Mouse (Mus musculus) hindbrain, embryonic 15.5 days (tissue): ENCODE data around the gene Ptprt. TPM values are rescaled to one million over a fixed set of nuclear protein-coding genes. Genes with fewer than 3 reads are reported as not detected.

Source experiments
- ATAC-seq: fragments of 200-750 bp; cut with Nextera tagmentation; 2 replicates; pipeline ENCODE4 v1.8.0; 2017; ENCODE audit warnings: low read depth, moderate number of reproducible peaks, moderate TSS enrichment; ENCODE audit not compliant: low FRiP score
- H3K27ac ChIP-seq: fragments of 300-500 bp; sonication (generic); replicated peaks from 2 replicates; pipeline ENCODE4 v1.5.1; 2015; ENCODE audit warnings: mild to moderate bottlenecking, inconsistent platforms
- H3K27me3 ChIP-seq: fragments of 300-500 bp; sonication (generic); 2 replicates; pipeline ENCODE4 v1.6.1; 2015; ENCODE audit warnings: control low read depth, inconsistent platforms
- H3K36me3 ChIP-seq: fragments of 300-500 bp; sonication (generic); 2 replicates; pipeline ENCODE4 v1.6.1; 2015; ENCODE audit warnings: control low read depth, inconsistent platforms
- H3K4me1 ChIP-seq: fragments of 300-500 bp; sonication (generic); replicated peaks from 2 replicates; pipeline ENCODE4 v1.6.1; 2015; ENCODE audit warnings: control low read depth, inconsistent platforms
- H3K4me2 ChIP-seq: fragments of 300-500 bp; sonication (generic); 2 replicates; pipeline ENCODE4 v1.6.1; 2015; ENCODE audit warnings: moderate library complexity, mild to moderate bottlenecking, inconsistent platforms
- H3K4me3 ChIP-seq: fragments of 300-500 bp; sonication (generic); 2 replicates; pipeline ENCODE4 v1.5.1; 2015; ENCODE audit warnings: mild to moderate bottlenecking, inconsistent platforms
- H3K9ac ChIP-seq: fragments of 300-500 bp; sonication (generic); 2 replicates; pipeline ENCODE4 v1.6.1; 2015; ENCODE audit warnings: inconsistent platforms
- H3K9me3 ChIP-seq: fragments of 300-500 bp; sonication (generic); 2 replicates; pipeline ENCODE4 v1.6.1; 2016; ENCODE audit warnings: control low read depth, inconsistent platforms
- WGBS: fragments of 180-500 bp; shearing (Covaris S2); methylation state at CpG from one replicate; pipeline ENCODE4 v1.1.7; 2015; 5-methylcytosine and 5-hydroxymethylcytosine counted together
- polyA plus RNA-seq: library from polyadenylated mRNA; unstranded; fragments of >200 nt; fragmentation: Nextera tagmentation; extraction: Ambion mirVana; gene quantifications from 2 replicates; pipeline ENCODE4 v1.2.1, GENCODE M21; 2015

Gene Ptprt
- polyA plus RNA-seq, 1 experiment from 2014 or later: 14.2 TPM

DNA sequence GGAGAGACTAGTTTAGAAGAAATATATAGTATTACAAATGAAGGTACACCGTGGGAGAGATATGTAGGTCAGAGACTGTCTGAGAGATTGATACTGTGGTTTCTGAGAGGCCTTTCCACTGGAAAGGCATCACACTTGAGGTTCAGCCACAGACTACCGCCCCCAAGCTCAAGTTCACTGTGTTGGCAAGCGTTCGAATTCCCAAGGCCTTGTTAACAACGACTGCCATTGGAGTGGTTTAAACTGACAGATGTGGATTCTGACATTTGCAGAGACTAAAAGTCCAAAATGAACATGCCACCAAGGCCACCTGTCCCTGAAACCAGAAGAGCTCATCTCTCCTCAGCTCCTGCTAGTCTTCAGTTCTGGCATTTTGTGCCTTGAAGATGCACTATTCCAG lies 951.6 kb downstream of the Ptprt start:
- 87% methylated on average over 5 of the region's 5 CpGs for WGBS

DNA sequence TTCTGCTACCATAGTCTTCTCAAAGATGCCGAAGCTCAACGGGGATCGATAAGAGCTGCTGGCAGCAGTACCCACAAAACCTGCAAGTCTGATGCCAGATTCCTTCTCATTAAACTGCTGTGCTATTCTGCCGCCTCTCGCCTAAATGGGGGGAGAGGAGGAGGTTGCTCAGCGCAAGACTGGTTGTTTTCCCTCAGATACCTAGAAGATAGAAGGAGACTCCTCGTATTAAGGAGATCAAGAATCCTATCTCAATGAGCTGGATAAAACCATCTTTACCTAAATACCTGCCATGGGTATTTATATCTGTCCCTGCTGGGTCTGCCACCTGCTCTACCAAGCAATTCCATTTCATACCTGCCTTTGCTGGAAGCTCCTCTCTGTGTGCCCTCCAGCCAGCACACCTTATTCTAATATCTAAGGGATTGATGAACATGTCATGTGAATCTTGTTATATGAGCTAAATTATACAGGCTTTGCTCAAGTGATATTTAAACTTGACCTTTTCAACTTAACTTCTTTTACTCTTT lies 954.5 kb downstream of the Ptprt start:
- H3K27me3 ChIP-seq: no peaks in the 10 kb centered on the region
- H3K9ac ChIP-seq: no peak overlapping the region
- H3K4me1 ChIP-seq: peaks cover 17% of the 10 kb centered on the region
- no peak for ATAC-seq
- no peaks in the 10 kb centered on the region for H3K9me3 ChIP-seq
- no peak overlapping the region for H3K27ac ChIP-seq
- H3K4me3 ChIP-seq: no peak overlapping the region
- WGBS: 96% methylated on average over 7 of the region's 7 CpGs
- no peaks in the 10 kb centered on the region for H3K36me3 ChIP-seq
- no peak overlapping the region for H3K4me2 ChIP-seq

More for the DNA sequence above, 951.6 kb downstream of the Ptprt start:
- Histone ChIP-seq H3K4me2 (no peak overlapping the region), H3K4me3 (no peak overlapping the region), H3K9me3 (no peaks in the 10 kb centered on the region), H3K27ac (no peak overlapping the region), H3K4me1 (peaks cover 15% of the 10 kb centered on the region), H3K36me3 (no peaks in the 10 kb centered on the region), H3K27me3 (no peaks in the 10 kb centered on the region), H3K9ac (no peak overlapping the region)
- no peak for ATAC-seq

DNA sequence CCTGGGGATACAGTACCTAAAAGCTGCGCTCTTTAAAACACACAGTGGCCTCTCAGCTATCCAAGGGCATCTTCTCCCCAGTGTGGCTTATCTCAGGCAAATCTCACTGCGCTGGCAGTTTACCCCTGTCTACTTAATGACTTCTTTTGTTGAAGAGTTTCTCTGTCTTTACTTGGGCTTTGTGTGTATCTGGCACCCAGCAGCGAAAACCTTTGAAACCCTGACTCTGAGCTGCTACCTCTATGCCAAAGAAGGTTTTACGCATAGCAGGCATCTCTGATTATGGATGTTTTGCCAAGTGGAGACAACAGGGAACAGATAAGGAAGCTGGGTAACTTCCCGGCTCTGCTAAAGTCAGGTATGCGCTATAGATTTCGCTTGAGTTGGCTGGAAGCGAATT lies 956.1 kb downstream of the Ptprt start:
- Histone ChIP-seq H3K36me3 (no peaks in the 10 kb centered on the region), H3K27me3 (no peaks in the 10 kb centered on the region), H3K4me3 (no peak overlapping the region), H3K27ac (no peak overlapping the region), H3K4me1 (peaks cover 17% of the 10 kb centered on the region), H3K9ac (no peak overlapping the region), H3K9me3 (no peaks in the 10 kb centered on the region), H3K4me2 (no peak overlapping the region)
- ATAC-seq: no peak
- 34% methylated on average over 8 of the region's 8 CpGs for WGBS

DNA sequence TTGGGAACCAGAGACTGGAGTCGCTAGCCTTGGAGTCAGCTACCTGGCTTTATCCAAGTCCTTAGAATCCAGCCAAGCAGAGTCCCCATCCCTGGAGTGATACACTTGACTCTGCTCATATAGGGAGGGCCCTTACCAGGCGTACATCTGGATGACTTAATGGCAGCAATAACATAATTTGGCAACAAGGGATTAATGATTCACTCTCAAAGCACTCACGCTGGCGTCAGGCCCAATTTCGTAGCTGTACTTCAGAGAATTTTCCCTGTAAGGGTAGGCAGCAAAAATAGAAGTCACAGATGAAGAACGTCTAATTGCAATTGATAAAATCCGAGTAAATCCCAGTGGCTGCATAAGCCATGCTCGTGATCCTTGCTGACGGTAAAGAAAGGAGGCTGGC lies 956.5 kb downstream of the Ptprt start:
- H3K4me2 ChIP-seq: no peak overlapping the region
- no peak overlapping the region for H3K27ac ChIP-seq
- H3K4me3 ChIP-seq: no peak overlapping the region
- WGBS: 29% methylated on average over 9 of the region's 9 CpGs
- H3K4me1 ChIP-seq: peaks cover 17% of the 10 kb centered on the region
- no peaks in the 10 kb centered on the region for H3K36me3 ChIP-seq
- ATAC-seq: no peak
- H3K9me3 ChIP-seq: no peaks in the 10 kb centered on the region
- no peaks in the 10 kb centered on the region for H3K27me3 ChIP-seq
- H3K9ac ChIP-seq: no peak overlapping the region

DNA sequence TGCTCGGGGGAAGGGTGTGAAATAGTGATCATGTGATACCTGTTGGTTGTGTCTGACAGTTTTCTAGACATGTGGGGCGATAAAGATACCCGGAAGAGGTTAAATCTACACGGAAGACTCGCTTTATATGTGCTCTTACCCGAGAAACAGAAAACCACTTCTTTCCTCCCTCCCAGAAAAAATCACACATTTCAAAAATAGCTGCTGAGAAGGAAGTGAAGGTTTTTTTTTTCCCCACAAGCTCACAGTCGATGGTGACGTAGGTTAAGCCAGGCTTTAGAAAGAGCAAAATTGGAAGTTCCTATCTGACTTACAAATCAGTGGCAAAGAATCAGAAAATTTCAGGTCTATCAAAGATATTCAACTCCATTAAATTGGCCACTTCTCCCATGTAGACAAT lies 965.1 kb downstream of the Ptprt start:
- Histone ChIP-seq H3K4me1 (no peaks in the 10 kb centered on the region), H3K9ac (no peak overlapping the region), H3K27me3 (no peaks in the 10 kb centered on the region), H3K4me3 (no peak overlapping the region), H3K27ac (no peak overlapping the region), H3K9me3 (no peaks in the 10 kb centered on the region), H3K4me2 (no peak overlapping the region), H3K36me3 (no peaks in the 10 kb centered on the region)
- ATAC-seq: no peak
- 92% methylated on average over 8 of the region's 8 CpGs for WGBS

DNA sequence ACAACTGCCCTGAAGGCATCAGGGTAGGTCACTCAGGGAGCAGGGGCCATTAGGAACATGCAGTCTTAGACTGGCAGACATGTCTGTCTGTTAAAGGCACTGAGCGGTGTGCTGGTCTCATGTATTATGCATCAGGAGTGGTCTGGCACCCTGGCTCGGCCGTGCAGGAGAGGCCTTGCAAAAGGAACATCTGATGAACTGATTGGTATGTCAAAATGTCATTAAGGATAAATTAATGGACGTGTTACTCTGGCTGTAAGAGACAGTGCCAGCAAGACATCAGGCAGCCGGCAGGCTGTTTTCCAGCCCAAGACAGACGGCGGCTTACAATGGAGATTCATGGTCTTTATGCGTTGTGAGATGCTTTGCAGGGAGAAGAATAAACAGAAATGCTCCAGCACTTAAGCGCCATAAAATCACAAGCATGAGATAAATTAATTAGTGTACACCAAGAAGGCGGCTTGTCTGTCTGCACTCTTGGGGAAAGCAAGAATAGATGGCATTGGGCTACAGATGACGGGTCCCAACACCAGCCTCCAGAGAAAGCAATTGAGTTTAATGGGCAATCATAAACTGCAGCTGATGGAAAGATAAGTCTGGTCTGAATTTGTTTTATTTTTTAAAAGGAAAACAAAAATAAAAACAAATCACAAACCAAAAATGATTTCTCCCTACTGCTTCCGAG lies 992.5 kb downstream of the Ptprt start:
- WGBS: 23% methylated on average over 12 of the region's 12 CpGs
- Histone ChIP-seq H3K36me3 (no peaks in the 10 kb centered on the region), H3K4me1 (peaks cover 7% of the 10 kb centered on the region; the same call in 1 of the 2 replicates), H3K27me3 (no peaks in the 10 kb centered on the region), H3K4me3 (no peak overlapping the region), H3K27ac (peak overlapping the region; percentile 59), H3K4me2 (no peak overlapping the region), H3K9ac (no peak overlapping the region), H3K9me3 (no peaks in the 10 kb centered on the region)
- peak; percentile 78; the same call in 1 of the 2 replicates for ATAC-seq

DNA sequence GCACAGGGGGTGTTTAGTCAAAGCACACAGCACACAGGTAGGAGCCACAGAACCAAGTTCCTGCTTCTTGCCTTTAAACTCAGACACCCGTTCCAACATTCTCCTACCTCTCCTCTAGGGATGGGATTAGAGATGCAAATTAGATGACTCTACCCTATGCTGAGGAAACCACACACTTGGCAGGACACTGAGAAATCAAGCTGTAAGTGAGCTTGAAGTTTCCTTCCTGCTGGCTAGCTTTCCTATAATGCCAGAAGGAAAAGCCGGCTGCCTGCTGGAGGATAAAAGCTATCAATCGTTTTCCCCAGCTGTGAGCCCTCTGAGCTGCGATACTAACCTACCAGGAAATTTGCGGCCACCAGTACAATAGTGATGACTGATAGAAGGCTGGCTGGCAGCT lies 999.0 kb downstream of the Ptprt start:
- Histone ChIP-seq H3K27me3 (no peaks in the 10 kb centered on the region; the same call in 1 of the 2 replicates), H3K9ac (no peak overlapping the region), H3K4me1 (0 out of 2 replicates have a peak, but pooled peaks cover 6% of the 10 kb centered on the region), H3K4me2 (no peak overlapping the region), H3K27ac (no peak overlapping the region), H3K9me3 (no peaks in the 10 kb centered on the region), H3K36me3 (no peaks in the 10 kb centered on the region), H3K4me3 (no peak overlapping the region)
- ATAC-seq: no peak
- WGBS: 19% methylated on average over 5 of the region's 5 CpGs

DNA sequence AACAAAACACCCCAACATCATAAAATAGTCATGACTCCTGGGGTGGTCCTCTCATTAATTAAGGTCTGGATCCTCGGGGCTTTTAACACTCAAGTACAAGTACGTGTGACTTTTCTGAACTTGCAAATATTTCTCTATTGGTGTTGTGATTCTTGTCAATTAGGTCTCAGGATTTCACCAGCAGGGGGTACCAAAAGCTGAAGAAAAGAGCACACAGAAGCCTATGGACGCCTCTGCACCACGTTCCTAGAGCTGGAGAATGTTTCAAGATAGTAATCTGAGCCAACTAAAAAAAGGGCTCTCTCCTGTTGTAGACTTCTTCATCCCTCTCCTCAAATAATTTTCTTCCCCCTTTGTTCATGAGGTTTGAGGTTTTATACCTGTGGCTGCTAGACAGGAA lies 1000.1 kb downstream of the Ptprt start:
- H3K4me3 ChIP-seq: no peak overlapping the region
- H3K4me1 ChIP-seq: 0 out of 2 replicates have a peak, but pooled peaks cover 6% of the 10 kb centered on the region
- H3K27ac ChIP-seq: no peak overlapping the region
- ATAC-seq: no peak
- WGBS: 30% methylated on average over 4 of the region's 4 CpGs
- H3K9ac ChIP-seq: no peak overlapping the region
- no peak overlapping the region for H3K4me2 ChIP-seq
- H3K9me3 ChIP-seq: no peaks in the 10 kb centered on the region
- H3K27me3 ChIP-seq: no peaks in the 10 kb centered on the region; the same call in 1 of the 2 replicates
- H3K36me3 ChIP-seq: no peaks in the 10 kb centered on the region

DNA sequence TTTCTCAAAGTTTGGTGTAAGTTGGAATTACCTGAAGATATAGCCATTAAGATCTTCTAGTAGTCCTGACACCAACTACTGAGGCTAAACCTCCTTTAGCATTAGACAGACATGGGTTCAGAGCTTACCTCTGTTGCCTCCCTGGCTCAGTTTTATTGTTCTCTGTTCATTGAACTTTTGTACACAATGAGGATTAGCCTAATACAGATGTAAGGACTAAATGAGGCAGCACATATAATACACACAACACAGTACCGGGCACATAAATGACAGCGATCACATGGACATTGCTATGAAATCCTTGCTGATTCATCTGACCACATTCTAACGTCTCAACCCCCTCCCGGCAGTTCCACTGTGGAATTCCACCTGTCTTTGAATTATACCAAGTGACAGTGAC lies 1003.9 kb downstream of the Ptprt start:
- no peak overlapping the region for H3K27ac ChIP-seq
- ATAC-seq: no peak
- H3K27me3 ChIP-seq: no peaks in the 10 kb centered on the region
- H3K9ac ChIP-seq: no peak overlapping the region
- no peak overlapping the region for H3K4me3 ChIP-seq
- H3K9me3 ChIP-seq: no peaks in the 10 kb centered on the region
- H3K4me1 ChIP-seq: 0 out of 2 replicates have a peak, but pooled peaks cover 3% of the 10 kb centered on the region
- 89% methylated on average over 4 of the region's 4 CpGs for WGBS
- H3K36me3 ChIP-seq: no peaks in the 10 kb centered on the region
- no peak overlapping the region for H3K4me2 ChIP-seq

DNA sequence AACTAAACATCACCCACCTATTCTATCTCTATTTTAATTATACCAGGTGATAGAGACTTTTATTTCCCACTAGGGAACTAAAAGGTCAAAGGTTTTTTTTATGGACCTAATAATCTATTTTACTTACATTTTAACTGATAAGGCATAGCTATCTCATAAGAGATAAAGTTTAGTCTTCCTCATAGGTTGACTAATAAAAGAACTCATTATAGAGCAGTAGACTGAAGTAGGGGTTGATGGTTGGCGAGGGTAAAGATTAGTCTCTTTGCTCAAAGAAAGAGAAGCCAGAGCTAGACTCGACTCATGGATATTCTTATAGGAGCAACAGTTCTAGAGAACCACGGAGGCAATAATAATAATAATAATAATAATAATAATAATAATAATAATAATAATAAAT lies 1004.3 kb downstream of the Ptprt start:
- Histone ChIP-seq H3K27ac (no peak overlapping the region), H3K4me3 (no peak overlapping the region), H3K9me3 (no peaks in the 10 kb centered on the region), H3K4me2 (no peak overlapping the region), H3K4me1 (no peaks in the 10 kb centered on the region), H3K36me3 (no peaks in the 10 kb centered on the region), H3K9ac (no peak overlapping the region), H3K27me3 (no peaks in the 10 kb centered on the region)
- ATAC-seq: no peak
- WGBS: 93% methylated on average over 3 of the region's 3 CpGs

DNA sequence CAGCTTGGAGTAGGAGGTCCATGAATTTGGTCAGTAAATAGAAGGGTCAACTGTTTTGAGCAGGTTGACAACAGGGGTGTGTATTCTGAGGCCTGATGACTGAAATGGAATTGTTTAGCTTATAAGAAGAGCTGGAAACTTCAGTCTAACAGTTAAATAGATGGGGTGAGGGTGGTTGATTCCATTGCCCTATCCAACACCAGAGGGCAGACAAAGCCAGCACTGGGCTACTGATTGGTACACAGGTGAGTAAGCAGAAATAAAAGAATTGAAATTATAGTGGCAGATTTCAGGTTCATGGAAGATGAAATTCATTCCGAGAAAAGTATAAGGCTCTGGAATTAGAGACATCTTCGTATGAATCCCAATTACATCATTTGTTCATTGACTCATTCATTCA lies 1020.1 kb downstream of the Ptprt start:
- 87% methylated on average over 2 of the region's 2 CpGs for WGBS
- H3K27me3 ChIP-seq: no peaks in the 10 kb centered on the region
- H3K36me3 ChIP-seq: no peaks in the 10 kb centered on the region
- H3K4me1 ChIP-seq: 0 out of 2 replicates have a peak, but pooled peaks cover 5% of the 10 kb centered on the region
- H3K9me3 ChIP-seq: no peaks in the 10 kb centered on the region
- no peak overlapping the region for H3K27ac ChIP-seq
- ATAC-seq: no peak
- H3K9ac ChIP-seq: no peak overlapping the region
- no peak overlapping the region for H3K4me3 ChIP-seq
- H3K4me2 ChIP-seq: no peak overlapping the region

DNA sequence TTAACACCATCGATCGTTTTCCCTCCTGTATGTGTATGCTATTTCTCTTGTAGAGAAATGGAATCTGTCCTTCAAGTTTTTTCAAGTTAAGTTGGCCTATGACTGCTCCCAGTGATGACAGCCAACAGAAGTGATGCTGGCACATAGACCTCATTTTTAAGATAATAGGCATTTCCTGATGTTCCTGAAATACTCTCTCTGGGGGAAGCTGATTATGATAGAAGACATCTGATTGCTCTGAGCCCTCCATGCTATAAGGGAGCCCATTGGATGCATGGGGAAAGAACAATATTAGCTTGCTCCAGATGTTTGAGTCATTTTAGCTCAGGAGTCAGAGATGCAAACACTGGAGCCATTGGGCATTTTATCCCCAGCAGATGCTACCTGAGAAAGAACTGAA lies 1026.9 kb downstream of the Ptprt start:
- no peak overlapping the region for H3K4me2 ChIP-seq
- H3K27me3 ChIP-seq: no peaks in the 10 kb centered on the region
- H3K4me3 ChIP-seq: no peak overlapping the region
- no peak for ATAC-seq
- no peak overlapping the region for H3K27ac ChIP-seq
- H3K4me1 ChIP-seq: no peaks in the 10 kb centered on the region
- WGBS: 93% methylated on average over 2 of the region's 2 CpGs
- H3K9ac ChIP-seq: no peak overlapping the region
- no peaks in the 10 kb centered on the region for H3K9me3 ChIP-seq
- H3K36me3 ChIP-seq: no peaks in the 10 kb centered on the region

DNA sequence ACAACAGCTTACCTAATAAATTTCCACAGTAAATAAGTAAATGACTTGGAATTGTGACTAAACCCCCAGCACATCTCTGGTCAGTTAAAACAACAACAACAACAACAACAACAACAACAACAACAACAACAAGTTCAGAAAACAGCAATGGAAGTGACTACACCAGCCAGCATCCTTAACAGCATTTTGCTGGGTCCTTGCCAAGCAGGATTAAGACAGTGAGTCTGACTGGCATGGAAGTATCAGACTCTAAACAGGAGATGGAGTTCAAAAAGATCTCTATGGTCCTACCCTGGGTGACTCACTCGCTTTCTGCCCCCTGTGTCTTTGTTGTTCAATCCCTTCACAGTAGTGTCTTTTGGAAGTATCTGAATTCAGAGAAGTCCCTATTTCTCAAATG lies 1035.1 kb downstream of the Ptprt start:
- no peak overlapping the region for H3K27ac ChIP-seq
- ATAC-seq: no peak
- H3K27me3 ChIP-seq: no peaks in the 10 kb centered on the region
- H3K9me3 ChIP-seq: no peaks in the 10 kb centered on the region
- no peak overlapping the region for H3K9ac ChIP-seq
- 83% methylated on average over 1 of the region's 1 CpGs for WGBS
- H3K36me3 ChIP-seq: no peaks in the 10 kb centered on the region
- no peak overlapping the region for H3K4me2 ChIP-seq
- H3K4me1 ChIP-seq: no peaks in the 10 kb centered on the region
- H3K4me3 ChIP-seq: no peak overlapping the region
